Mouse (Mus musculus) testis, adult 2 months (tissue): ENCODE results near the gene Kbtbd3. TPM values are rescaled to one million over a fixed set of nuclear protein-coding genes. Genes with fewer than 3 reads are reported as not detected.

Experiments used
- H3K27ac ChIP-seq: fragments of 200-500 bp; 2 replicates; pipeline ENCODE4 v1.5.1; 2012; ENCODE audit warnings: low read depth, low read length; ENCODE audit not compliant: control insufficient read depth, insufficient read depth
- H3K27me3 ChIP-seq: fragments of 200-500 bp; 2 replicates; pipeline ENCODE4 v1.6.1; 2012; ENCODE audit warnings: mild to moderate bottlenecking, low read length, moderate library complexity; ENCODE audit not compliant: control insufficient read depth, insufficient read depth
- H3K36me3 ChIP-seq: fragments of 200-500 bp; 2 replicates; pipeline ENCODE4 v1.6.1; 2012; ENCODE audit warnings: mild to moderate bottlenecking, low read length; ENCODE audit not compliant: control insufficient read depth, insufficient read depth
- H3K4me1 ChIP-seq: fragments of 200-500 bp; 2 replicates; pipeline ENCODE4 v1.6.1; 2012; ENCODE audit warnings: low read length; ENCODE audit not compliant: control insufficient read depth, insufficient read depth
- H3K4me3 ChIP-seq: fragments of 200-500 bp; 2 replicates; pipeline ENCODE4 v1.5.1; 2012; ENCODE audit warnings: low read depth, mild to moderate bottlenecking, low read length, moderate library complexity, mixed read lengths; ENCODE audit not compliant: control insufficient read depth
- CTCF ChIP-seq: fragments of 200-500 bp; IDR thresholded peaks from 2 replicates; pipeline ENCODE4 v1.5.1; 2012; ENCODE audit warnings: low read depth, mild to moderate bottlenecking, inconsistent platforms, low read length, moderate library complexity; ENCODE audit not compliant: control insufficient read depth, insufficient read depth, insufficient replicate concordance
- POLR2A ChIP-seq: fragments of 200-500 bp; IDR thresholded peaks from 2 replicates; pipeline ENCODE4 v1.6.1; 2012; ENCODE audit warnings: low read depth, mild to moderate bottlenecking, inconsistent platforms, low read length, moderate library complexity; ENCODE audit not compliant: control insufficient read depth
- polyA plus RNA-seq: library from polyadenylated mRNA; depleted of rRNA; stranded (reverse); fragments of >200 nt; gene quantifications from 2 replicates; pipeline ENCODE4 v1.2.3, GENCODE M21; 2012; rRNA removed

Kbtbd3 gene
- polyA plus RNA-seq, 1 experiment, result 0.96 TPM

DNA sequence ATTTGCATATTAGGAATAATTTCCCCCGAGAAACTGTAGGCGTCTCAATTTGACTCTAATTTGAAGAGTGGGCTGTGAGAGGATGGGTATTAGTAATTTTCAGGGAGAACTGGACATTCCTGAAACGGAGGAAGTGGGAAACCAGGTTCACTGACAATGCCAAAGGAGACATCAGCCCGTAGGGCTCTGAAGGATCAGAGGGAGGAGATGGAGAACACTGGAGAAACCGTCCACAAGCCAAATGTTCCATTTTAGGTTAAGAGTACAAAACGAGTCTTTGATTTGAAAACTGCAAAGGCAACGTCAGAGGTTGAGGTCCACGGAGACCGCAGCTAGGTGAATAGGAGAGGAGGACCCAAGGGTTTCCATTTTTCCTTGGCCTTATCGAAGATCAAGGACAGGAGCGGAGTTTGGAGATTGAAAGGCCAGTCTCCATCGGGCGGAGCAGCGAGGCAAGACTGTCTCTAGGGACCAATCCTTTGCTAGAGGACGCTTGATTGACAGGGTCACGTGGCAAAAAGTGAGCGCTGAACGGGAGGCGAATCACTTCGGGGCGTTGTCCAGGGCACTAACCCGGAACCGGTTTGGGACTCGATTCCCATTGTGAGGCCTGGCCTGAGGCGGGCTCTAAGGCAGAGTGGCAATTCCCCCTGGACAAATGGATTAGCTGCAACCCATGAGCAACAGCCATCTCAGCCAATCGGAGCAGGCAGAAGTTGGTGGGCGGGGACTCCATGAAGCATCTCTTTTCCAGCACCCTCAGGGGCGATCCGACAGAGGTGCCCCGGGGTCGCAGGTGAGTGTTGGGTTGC, 66.4 kb downstream of the Kbtbd3 start, which contains the start of gene Msantd4:
TSS of gene Msantd4 (plus strand) at position 735 of the 812 bp plus-strand sequence.
- H3K36me3 ChIP-seq, result no peaks in the 10 kb centered on the region
- peak within 1 kb of the TSS; percentile 98 for H3K4me3 ChIP-seq
- peak within 1 kb of the TSS; percentile 92 for H3K27ac ChIP-seq
- H3K27me3 ChIP-seq, result no peaks in the 10 kb centered on the region
- H3K4me1 ChIP-seq, result no peaks in the 10 kb centered on the region; the same call in none of the 2 replicates
- TF ChIP-seq CTCF, result no peak
- TF ChIP-seq POLR2A, result peak; percentile 73

GRCm38 (mm10) chr9:4376640-4377120, 67.0 kb downstream of the Kbtbd3 start:
- no peak for TF ChIP-seq POLR2A
- no peak for TF ChIP-seq CTCF
- Histone ChIP-seq H3K4me3 (peak overlapping the region; percentile 98), H3K36me3 (no peaks in the 10 kb centered on the region), H3K4me1 (no peaks in the 10 kb centered on the region; the same call in none of the 2 replicates), H3K27ac (peak overlapping the region; percentile 85), H3K27me3 (no peaks in the 10 kb centered on the region)

Other genes starting within 250 kb of the Kbtbd3 start
- 4.0 and 5.1 TPM in 2 replicates for gene Aasdhppt, start 362 bp upstream of the Kbtbd3 start, polyA plus RNA-seq
- 2.0 and 3.0 TPM in 2 replicates for gene Msantd4, start 66.7 kb downstream of the Kbtbd3 start, polyA plus RNA-seq